Mouse (Mus musculus) neutrophil, adult 59 days (primary cell): ENCODE results near the gene Olfr780. TPM values are rescaled to one million over a fixed set of nuclear protein-coding genes. Genes with fewer than 3 reads are reported as not detected.

Experiments used
- total RNA-seq, 2 experiments: library from RNA; stranded (reverse); gene quantifications; 1 replicate in 1 of 2; 2 replicates in 1 of 2; pipeline ENCODE4 v1.2.4; 2023

Olfr780 gene
- total RNA-seq: not detected

GRCm38 (mm10) chr10:129317817-129318216 is at the start of gene Olfr780:
Gene Olfr780, plus strand, starts transcription at chr10:129318117.

DNA sequence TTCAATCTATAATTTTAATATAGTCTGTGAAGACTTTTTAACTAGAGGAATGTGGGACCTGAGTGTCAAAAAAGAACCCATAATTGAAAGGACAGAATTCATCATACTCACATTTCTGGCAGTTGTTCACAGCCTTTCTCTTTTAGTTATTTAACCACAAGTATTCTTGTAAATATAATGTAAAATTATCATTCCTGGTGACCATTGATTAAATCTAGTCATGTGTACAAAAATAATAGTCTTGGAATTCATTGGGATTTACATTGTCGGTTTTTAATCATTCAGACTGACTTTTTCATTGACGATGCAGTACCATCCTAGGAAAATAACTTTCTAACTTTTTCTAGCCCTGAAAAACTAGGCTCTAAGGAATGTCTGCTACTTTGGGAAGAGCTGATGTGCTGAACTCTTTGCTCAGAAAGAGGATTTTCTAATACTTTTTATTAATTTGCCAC is 46.8 kb upstream of the Olfr780 start, which contains the start of gene Olfr777:
Gene Olfr777 (minus strand): TSS at position 405 of the 455 bp plus-strand sequence.

GRCm38 (mm10) chr10:129328554-129328953 is 10.6 kb downstream of the Olfr780 start, which contains the start of gene Olfr781:
Gene Olfr781, plus strand, starts transcription at chr10:129328854.

DNA sequence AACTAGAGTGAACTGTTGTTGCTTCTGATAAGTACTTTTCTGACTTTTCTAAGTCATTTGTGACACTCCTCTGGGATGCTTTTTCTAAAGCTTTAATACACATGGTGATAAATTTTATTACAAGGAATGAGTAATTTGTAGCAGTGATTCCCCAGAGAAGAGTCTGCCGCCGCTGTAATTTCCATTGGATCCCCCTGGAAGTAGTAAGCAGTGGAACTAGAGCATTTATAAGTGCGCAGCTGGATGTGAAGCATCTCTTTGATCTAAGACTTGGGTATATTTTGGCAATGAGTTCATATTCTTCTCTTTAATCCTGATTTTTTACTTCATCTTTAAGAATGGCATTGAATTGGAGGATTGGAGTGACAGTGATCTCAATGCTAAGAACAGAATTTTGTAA is 30.6 kb downstream of the Olfr780 start, which contains the start of gene Olfr782:
Gene Olfr782 (plus strand): TSS at position 301 of the 400 bp plus-strand sequence.

Other genes starting within 250 kb of the Olfr780 start
- not detected for gene Olfr766-ps1, start 249.1 kb upstream of the Olfr780 start, total RNA-seq
- not detected for gene Olfr767, start 235.2 kb upstream of the Olfr780 start, total RNA-seq
- gene Olfr768, start 218.7 kb upstream of the Olfr780 start, total RNA-seq: not detected
- gene Olfr769, start 200.3 kb upstream of the Olfr780 start, total RNA-seq: not detected
- not detected for gene Olfr770, start 179.1 kb upstream of the Olfr780 start, total RNA-seq
- gene Olfr771, start 153.4 kb upstream of the Olfr780 start, total RNA-seq: not detected
- not detected for gene Olfr772, start 140.2 kb upstream of the Olfr780 start, total RNA-seq
- not detected for gene Olfr773, start 130.7 kb upstream of the Olfr780 start, total RNA-seq
- gene Olfr774, start 81.9 kb upstream of the Olfr780 start, total RNA-seq: not detected
- gene Olfr775, start 69.7 kb upstream of the Olfr780 start, total RNA-seq: not detected
- gene Olfr776, start 59.0 kb upstream of the Olfr780 start, total RNA-seq: not detected
- not detected for gene Olfr777, start 46.6 kb upstream of the Olfr780 start, total RNA-seq
- gene Olfr781, start 10.7 kb downstream of the Olfr780 start, total RNA-seq: not detected
- not detected for gene Olfr782, start 30.7 kb downstream of the Olfr780 start, total RNA-seq
- under 1 TPM in 1 of 2 experiments, not detected in 1; 0.22 TPM for gene Olfr784, start 66.0 kb downstream of the Olfr780 start, total RNA-seq
- not detected for gene Olfr785, start 87.3 kb downstream of the Olfr780 start, total RNA-seq
- gene Olfr786, start 109.2 kb downstream of the Olfr780 start, total RNA-seq: not detected
- gene Olfr787, start 143.7 kb downstream of the Olfr780 start, total RNA-seq: not detected
- not detected for gene Olfr788, start 152.9 kb downstream of the Olfr780 start, total RNA-seq
- gene Olfr789, start 166.6 kb downstream of the Olfr780 start, total RNA-seq: not detected
- gene Olfr790, start 180.4 kb downstream of the Olfr780 start, total RNA-seq: not detected
- gene Olfr791, start 203.7 kb downstream of the Olfr780 start, total RNA-seq: not detected
- not detected for gene Olfr792, start 221.0 kb downstream of the Olfr780 start, total RNA-seq
- gene Olfr794, start 249.5 kb downstream of the Olfr780 start, total RNA-seq: not detected